Mouse (Mus musculus): ENCODE results near the gene Smco3. TPM values are rescaled to one million over a fixed set of nuclear protein-coding genes. Genes with fewer than 3 reads are reported as not detected.
"Not testable (repeated sequence)": the region's sequence is repeated elsewhere in the genome, so short reads cannot be mapped to it uniquely, and the experiment has no call there.

The Smco3 gene
- total RNA-seq (2017) = 0.31 TPM in 1 of 2 replicates, not detected in the other

DNA sequence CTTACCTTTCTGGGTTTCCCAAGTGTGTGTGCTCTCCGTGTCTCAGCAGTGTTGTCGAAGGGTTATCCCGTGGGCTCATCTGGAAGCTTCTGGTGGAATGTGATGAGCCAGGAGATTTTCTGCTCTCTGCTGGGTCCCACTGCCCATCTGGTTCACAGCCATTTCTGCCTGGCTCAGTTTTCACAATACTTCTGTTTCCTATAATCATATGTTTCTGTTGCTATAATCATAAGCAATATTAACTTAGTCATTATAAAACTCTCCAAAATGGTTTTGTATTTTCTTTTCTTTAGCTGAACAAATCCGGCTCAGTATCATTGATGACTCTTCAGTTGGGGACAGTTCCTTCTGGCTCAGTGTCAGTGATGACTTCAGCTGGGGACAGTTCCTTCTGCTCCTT is at the start of gene Smco3:
Gene Smco3 (minus strand): TSS at position 101 of the 400 bp plus-strand sequence.
- no peak for ATAC-seq (replicated peaks in 1 of 2; ENCODE audit: insufficient read depth in 1 of 2, low FRiP score in 2 of 2, low TSS enrichment in 1 of 2, low read depth in 1 of 2, poor library complexity in 2 of 2, severe bottlenecking in 2 of 2)

DNA sequence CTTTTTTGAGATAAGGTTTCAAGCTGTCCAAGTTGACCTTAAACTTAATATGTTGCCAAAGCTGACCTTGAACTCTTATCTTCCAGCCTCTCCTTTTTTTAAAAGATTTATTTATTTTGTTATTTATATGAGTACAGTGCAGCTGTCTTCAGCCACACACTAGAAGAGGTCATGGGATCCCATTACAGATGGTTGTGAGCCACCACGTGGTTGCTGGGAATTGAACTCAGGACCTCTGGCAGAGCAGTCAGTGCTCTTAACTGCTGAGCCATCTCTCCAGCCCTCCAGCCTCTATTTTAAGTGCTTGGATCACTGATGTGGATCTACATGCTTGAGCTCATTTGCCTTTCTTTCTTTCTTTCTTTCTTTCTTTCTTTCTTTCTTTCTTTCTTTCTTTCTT is 49.5 kb upstream of the Smco3 start:
- not testable (repeated sequence) for ATAC-seq (replicated peaks in 1 of 2; ENCODE audit: insufficient read depth in 1 of 2, low FRiP score in 2 of 2, low TSS enrichment in 1 of 2, low read depth in 1 of 2, poor library complexity in 2 of 2, severe bottlenecking in 2 of 2)

DNA sequence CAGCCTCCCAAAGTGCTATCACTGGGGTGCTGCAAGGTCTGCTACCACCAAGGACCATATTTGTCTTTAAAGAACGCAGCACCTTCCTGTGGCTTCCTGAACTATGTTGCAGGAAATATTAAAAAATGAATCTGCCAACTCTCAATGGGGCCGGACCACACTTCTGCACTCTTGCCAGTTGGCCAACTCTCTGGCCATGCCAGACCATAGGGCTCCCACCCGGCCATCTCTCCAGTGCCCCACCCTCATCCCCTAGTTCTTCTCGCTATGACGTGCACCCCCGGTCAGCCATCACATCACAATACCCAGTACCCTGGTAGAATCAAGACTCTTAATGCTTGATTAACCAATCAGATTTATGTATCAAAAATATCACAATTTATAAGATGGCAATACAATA is 48.7 kb upstream of the Smco3 start:
- ATAC-seq (replicated peaks in 1 of 2; ENCODE audit: insufficient read depth in 1 of 2, low FRiP score in 2 of 2, low TSS enrichment in 1 of 2, low read depth in 1 of 2, poor library complexity in 2 of 2, severe bottlenecking in 2 of 2) = no peak

DNA sequence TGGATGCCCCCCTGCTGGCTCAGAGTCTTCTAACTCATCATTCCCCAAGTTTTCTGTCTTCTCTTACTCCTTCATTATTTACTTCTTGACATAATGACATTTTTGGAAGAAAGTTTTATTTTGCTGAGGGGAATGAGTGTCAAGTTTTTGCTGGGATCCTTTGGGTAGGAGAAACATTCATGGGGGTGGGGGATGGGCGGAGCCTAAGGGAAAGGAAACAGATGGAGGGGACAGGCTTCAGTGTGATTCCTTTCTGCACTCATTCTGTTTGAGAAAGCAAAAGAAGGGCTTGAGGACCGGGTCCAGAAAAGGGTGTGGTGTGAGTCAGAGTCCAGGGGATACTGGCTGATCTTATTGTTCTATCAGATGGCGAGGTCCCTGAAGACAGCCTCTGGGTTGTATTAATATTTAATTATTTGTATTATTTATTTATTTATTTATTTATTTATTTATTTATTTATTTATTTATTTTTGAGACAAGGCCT is 48.2 kb upstream of the Smco3 start:
- ATAC-seq (replicated peaks in 1 of 2; ENCODE audit: insufficient read depth in 1 of 2, low FRiP score in 2 of 2, low TSS enrichment in 1 of 2, low read depth in 1 of 2, poor library complexity in 2 of 2, severe bottlenecking in 2 of 2) = no peak

DNA sequence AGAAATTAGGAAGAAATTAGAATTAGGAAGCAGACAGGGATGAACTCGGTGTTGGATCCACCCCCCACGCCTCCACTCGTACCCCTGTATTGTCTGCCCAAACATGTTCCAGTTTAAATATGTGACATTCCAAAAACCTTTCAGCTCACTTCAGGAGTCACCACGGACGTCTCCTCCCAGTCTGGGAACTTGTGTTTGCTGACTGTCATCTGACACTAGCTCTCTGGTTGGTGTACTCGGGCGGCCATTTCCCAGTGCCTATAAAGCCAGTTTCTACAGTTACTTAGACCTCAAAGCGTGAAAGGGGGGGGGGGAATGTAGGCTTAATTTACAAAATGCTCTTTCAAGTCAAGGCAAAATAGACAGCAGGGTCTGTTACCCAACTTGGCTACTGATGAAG is 46.4 kb upstream of the Smco3 start:
- ATAC-seq (replicated peaks in 1 of 2; ENCODE audit: insufficient read depth in 1 of 2, low FRiP score in 2 of 2, low TSS enrichment in 1 of 2, low read depth in 1 of 2, poor library complexity in 2 of 2, severe bottlenecking in 2 of 2) = no peak

DNA sequence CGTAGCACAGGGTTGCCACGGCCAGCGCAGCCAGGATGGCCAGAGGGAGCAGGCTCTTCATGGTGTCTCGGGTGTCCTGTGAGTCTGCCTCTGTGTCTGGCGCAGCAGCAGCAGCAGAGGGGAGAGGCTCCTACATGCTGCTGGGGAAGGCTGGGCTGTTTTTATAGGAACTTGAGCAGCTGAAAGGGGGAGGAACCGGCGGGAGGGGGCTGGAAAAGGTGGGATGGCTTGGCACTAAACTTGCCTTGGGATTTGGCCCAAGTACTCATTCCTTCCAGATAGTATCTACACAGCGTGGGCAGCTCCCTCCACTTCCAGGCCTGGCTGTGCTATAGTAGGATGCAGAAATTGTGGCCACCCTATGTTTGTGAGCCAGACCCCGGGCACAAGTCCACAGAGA is 40.4 kb upstream of the Smco3 start, which contains the start of gene Mgp:
Gene Mgp (minus strand): TSS at position 154 of the 400 bp plus-strand sequence.
- ATAC-seq (replicated peaks in 1 of 2; ENCODE audit: insufficient read depth in 1 of 2, low FRiP score in 2 of 2, low TSS enrichment in 1 of 2, low read depth in 1 of 2, poor library complexity in 2 of 2, severe bottlenecking in 2 of 2) = no peak

DNA sequence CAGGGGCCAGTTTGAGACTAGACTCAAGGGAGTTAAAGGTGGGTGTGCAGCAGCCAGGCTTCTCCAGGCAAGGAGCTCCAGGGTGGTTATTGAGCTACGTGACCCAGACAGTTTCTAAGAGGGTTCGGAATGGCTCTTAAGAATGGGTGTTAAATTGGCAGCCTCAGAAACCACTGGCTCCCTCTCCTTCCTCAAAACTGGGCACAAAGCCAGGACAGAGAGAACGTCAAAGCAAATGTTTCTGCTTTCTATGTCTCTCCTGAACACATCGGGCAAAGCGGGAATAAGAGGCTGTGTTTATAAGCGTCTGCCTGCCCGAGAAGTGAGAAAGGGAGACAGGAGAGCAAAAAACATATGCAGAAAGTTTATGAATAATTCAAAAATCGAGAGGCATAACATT is 39.3 kb upstream of the Smco3 start:
- peak; percentile 49 to 68 for ATAC-seq (replicated peaks in 1 of 2; ENCODE audit: insufficient read depth in 1 of 2, low FRiP score in 2 of 2, low TSS enrichment in 1 of 2, low read depth in 1 of 2, poor library complexity in 2 of 2, severe bottlenecking in 2 of 2)

DNA sequence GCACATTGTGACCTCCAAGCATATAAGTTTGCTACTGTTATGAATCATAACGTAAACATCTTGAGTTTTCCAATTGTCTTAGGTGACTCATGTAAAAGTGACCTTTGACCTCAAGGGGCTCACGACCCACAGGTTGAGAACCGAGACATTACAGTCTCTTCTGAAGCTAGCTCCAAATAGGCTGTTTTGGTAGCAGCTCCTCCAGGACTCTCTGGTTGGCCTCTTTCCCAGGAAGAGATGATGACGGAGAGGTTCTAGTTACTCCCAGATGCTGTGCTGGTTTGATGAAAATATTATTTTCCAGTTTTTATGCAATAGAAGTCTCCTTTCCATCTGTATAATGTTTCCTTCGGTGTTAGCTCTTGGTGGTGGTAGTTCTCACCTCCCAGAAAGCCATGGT is 33.7 kb upstream of the Smco3 start:
- no peak for ATAC-seq (replicated peaks in 1 of 2; ENCODE audit: insufficient read depth in 1 of 2, low FRiP score in 2 of 2, low TSS enrichment in 1 of 2, low read depth in 1 of 2, poor library complexity in 2 of 2, severe bottlenecking in 2 of 2)

DNA sequence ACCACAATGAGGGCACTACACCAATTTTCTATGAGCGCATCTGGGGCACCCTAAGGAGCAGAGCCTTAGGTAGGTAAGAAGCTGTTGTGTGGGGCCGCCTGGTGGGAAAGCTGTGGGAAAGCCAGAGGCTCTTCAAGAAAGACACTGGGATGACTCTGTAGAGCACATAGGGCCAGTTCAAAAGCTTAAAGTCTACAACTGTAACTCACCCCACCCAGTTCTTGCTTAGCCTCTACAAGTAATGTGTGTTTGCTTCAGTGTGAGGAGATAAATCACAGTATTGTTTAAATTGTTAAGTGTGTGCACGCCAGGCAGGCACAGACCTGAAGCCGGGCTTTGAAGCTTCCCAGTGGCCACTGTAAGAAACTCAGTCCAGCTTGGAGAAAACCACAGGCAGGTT is 30.9 kb upstream of the Smco3 start:
- no peak for ATAC-seq (replicated peaks in 1 of 2; ENCODE audit: insufficient read depth in 1 of 2, low FRiP score in 2 of 2, low TSS enrichment in 1 of 2, low read depth in 1 of 2, poor library complexity in 2 of 2, severe bottlenecking in 2 of 2)

DNA sequence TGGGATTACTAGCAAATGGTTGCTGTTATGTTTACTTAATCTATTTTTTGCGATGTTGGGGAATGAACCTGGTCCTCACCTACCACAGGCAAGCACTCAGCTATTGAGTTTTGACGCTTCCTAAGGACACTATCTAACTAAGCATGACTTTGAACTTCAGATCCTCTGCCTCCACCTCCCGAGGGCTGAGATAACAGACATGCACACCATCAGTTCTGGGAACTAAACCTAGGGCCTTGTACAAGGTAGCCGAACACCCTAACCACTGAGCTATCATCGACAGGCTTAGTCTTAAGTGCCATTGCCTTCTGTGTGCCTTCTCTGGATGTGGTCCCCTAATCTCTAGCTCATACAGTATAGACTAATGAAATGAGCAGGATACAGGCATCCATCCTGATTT is 30.1 kb upstream of the Smco3 start:
- no peak for ATAC-seq (replicated peaks in 1 of 2; ENCODE audit: insufficient read depth in 1 of 2, low FRiP score in 2 of 2, low TSS enrichment in 1 of 2, low read depth in 1 of 2, poor library complexity in 2 of 2, severe bottlenecking in 2 of 2)

DNA sequence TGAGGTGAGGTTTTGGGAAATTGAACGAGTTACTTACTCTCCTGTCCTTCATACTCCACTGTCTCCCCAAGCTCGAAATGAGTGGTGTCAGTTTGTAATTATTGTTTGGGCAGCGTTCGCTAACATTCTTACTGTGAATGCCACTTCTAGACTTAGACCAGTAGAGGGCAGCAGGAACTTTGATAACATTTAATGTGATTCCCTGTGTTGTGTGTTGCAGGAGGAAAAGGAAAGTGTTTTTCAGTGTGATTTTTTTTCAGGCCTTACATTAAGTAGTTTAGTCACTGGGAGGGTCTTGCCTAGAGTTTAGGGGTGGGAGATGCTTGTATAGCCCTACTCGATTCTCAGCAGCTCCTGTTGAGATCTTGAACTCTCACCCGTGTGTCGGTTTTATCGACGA is 25.8 kb upstream of the Smco3 start:
- peak; percentile 27 to 54; a peak in 2 of 4 replicates for ATAC-seq (replicated peaks in 1 of 2; ENCODE audit: insufficient read depth in 1 of 2, low FRiP score in 2 of 2, low TSS enrichment in 1 of 2, low read depth in 1 of 2, poor library complexity in 2 of 2, severe bottlenecking in 2 of 2)

DNA sequence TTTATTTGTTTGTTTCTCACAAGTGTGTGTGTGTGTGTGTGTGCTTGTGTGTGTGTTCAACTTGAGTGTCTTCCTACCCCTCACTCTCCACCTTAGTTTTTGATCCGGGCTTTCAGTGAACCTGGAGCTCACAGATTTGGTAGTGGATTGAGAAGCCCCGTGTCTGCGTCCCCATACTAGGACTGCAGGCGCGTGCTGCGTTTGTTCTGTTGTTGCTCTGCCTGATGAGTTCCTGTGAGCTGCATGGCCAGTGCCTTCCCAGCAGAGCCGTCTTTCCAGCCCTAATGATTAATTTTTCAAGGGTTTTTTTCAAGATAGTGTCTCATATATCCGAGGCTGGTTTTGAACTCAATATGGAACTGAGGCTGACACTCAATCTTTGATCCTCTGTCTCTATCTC is 23.2 kb upstream of the Smco3 start:
- ATAC-seq (replicated peaks in 1 of 2; ENCODE audit: insufficient read depth in 1 of 2, low FRiP score in 2 of 2, low TSS enrichment in 1 of 2, low read depth in 1 of 2, poor library complexity in 2 of 2, severe bottlenecking in 2 of 2) = no peak

DNA sequence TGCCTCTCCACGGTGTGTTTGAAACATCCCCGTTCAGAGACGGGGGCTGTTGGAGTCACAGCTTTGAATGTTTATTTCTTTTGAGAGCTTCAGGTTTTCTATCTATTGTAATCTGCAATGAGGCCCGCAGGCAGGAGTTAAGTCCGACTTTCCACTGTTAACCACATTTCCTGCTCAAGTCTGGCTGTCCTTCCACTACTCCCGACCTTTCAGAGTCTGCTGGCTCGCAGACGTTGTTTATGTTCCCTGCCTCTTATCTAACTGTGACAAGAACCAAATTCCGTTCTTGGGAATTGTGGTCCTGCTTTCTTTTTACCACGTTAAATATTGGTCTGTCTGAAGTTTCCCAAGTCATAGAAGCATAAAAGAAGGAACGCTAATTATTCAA is 22.6 kb upstream of the Smco3 start:
- peak; percentile 6 to 12; a peak in 2 of 4 replicates for ATAC-seq (replicated peaks in 1 of 2; ENCODE audit: insufficient read depth in 1 of 2, low FRiP score in 2 of 2, low TSS enrichment in 1 of 2, low read depth in 1 of 2, poor library complexity in 2 of 2, severe bottlenecking in 2 of 2)

DNA sequence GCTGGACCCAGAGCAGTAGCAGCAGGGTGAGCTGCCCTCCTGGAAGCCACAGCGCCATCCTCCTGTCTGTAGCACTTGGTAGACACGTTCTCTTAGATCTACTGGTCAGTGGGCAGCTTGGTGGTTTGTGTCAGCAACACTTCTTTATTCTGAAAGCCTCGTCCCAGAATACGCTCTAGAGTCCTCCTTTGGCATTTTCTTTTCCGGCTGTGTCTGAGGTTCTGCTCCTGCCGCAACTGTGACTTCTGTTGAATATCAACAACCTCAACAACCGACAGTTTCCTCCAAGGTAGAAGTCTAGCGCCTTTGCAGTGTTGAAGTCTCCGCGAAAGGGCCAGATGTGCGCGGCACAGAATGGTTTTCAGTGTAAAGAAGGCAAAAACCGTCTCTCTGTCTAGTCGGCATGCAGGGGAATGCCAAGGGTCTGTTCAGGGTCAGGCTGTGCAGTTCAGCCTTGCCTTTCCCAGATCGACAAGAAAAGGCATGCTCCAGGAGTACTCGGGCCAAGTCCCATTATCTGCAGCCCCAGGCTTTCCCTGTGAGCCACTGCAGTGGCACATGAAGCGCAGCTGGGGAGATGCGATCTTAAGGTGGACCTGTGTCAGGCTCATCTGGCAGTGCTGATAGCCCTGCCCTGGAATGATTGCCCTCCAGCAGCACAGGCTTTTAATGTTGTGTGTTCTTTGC is 22.1 kb upstream of the Smco3 start, which contains the start of gene Art4:
Gene Art4 (minus strand): TSS at position 548 of the 687 bp plus-strand sequence.
- peak; percentile 29 to 52 for ATAC-seq (replicated peaks in 1 of 2; ENCODE audit: insufficient read depth in 1 of 2, low FRiP score in 2 of 2, low TSS enrichment in 1 of 2, low read depth in 1 of 2, poor library complexity in 2 of 2, severe bottlenecking in 2 of 2)

DNA sequence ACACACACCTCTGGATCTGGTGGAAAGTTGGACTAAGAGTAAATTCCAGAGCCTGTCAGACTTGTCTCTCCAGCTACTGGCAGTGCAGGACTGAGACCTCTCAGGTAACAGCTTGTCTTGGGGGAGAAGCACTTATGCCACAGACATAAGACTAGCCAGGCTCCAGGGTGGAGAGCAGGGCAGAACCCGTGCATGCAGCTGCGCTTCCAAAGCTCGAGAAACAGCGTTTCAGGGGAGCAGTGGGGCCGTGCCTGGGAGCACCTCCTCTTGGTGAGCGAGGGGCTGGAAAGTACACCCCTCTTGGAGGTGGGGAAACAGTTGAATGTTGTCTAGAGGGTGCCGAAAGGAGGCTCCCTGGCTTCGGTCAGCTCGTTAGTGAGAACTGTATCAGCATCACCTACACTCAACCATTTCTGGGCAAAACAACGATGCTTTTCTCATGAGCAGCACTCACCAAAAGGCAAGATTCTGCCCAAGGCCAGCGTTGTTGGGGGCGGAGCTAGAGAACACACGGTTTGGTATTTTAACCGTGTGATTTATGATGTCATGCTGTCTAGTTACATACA is 20.9 kb upstream of the Smco3 start:
- ATAC-seq (replicated peaks in 1 of 2; ENCODE audit: insufficient read depth in 1 of 2, low FRiP score in 2 of 2, low TSS enrichment in 1 of 2, low read depth in 1 of 2, poor library complexity in 2 of 2, severe bottlenecking in 2 of 2) = peak in 1 of 2 experiments; percentile 42; a peak in 2 of 4 replicates

DNA sequence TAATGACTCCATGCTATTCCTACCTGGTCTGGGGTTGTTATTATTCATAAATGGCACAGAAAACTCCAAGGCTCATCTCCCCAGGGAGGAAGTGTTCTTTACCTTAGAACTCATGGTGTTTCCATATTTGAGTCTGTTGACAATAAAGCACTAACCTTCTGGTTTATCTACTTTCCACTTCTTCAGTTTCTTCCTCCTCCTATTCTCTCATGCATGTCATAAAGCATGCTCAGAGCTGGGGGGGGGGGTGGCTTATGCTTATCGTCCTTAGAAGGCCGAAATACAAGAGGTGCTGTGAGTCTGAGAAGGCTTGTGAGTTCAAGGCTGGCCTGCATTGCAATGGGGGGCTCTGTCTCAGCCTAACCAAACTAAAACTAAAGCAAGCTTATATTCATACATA is 19.9 kb upstream of the Smco3 start:
- no peak for ATAC-seq (replicated peaks in 1 of 2; ENCODE audit: insufficient read depth in 1 of 2, low FRiP score in 2 of 2, low TSS enrichment in 1 of 2, low read depth in 1 of 2, poor library complexity in 2 of 2, severe bottlenecking in 2 of 2)

DNA sequence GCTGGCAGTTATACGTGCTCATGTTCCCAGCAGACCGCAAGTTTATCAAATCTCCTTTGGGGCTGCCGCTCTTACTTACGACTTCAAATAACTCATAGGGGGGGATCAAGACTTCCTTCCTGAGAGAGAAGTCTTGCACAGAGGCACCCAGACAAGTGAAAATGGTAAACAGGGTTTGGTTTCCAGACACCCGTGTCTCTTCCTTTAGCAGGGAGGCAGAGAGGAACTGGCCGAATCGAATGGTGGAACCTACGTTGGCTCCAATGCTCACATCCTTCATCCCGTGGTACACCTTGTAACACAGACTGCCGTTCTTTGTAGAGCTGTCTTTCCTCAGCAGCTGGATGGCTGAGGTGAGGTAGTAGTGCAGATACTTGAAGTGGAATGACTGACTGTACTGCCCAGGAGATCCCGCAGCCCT is 19.1 kb upstream of the Smco3 start:
- ATAC-seq (replicated peaks in 1 of 2; ENCODE audit: insufficient read depth in 1 of 2, low FRiP score in 2 of 2, low TSS enrichment in 1 of 2, low read depth in 1 of 2, poor library complexity in 2 of 2, severe bottlenecking in 2 of 2) = no peak

DNA sequence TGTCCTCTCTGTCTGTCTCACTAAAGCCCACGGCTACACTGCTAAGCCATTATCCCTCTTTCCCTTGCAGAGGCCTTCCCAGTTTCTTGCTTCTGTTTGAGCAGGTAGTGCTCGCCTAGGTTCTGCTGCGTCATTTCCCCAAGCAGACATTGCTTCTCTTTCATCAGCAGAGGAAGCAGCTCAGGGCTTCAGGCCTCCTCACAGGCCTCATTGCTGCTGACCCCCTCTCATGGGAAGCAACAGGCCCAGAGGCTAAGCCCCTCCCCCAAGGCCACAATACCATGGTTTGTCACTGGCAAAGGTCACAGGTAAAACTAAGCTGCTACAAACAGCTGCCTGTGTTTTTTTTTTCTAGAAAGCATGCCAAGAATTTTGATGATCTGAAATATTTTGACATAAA is 17.5 kb upstream of the Smco3 start:
- peak in 1 of 2 experiments; percentile 27; a peak in 1 of 4 replicates for ATAC-seq (replicated peaks in 1 of 2; ENCODE audit: insufficient read depth in 1 of 2, low FRiP score in 2 of 2, low TSS enrichment in 1 of 2, low read depth in 1 of 2, poor library complexity in 2 of 2, severe bottlenecking in 2 of 2)

DNA sequence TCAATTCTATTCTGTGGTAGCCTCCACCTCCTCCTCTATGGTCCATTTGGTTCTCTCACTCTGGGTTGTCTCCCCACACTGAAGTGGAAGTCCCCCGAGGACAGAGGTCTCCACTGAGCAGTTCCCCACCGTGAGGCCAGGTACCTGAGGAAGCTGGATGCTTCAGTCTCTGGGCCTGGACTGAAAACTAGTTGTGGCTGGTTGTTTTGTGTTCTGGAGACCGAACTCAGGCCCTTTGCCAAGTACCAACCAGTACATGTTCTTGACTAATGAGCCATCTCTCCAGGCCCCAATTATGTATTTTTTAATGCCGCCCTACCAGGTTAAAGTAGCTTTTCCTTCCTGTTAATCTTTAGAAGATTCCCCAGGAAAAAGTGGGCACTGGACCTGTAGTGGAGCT is 17.1 kb upstream of the Smco3 start:
- ATAC-seq (replicated peaks in 1 of 2; ENCODE audit: insufficient read depth in 1 of 2, low FRiP score in 2 of 2, low TSS enrichment in 1 of 2, low read depth in 1 of 2, poor library complexity in 2 of 2, severe bottlenecking in 2 of 2) = no peak

All from hematopoietic stem cell, adult 5-6 weeks (primary cell).